Mouse (Mus musculus): ENCODE data around the gene Trim2.
A peak's percentile ranks its signal among the peaks of the same experiment; 100 is the strongest.

DNA sequence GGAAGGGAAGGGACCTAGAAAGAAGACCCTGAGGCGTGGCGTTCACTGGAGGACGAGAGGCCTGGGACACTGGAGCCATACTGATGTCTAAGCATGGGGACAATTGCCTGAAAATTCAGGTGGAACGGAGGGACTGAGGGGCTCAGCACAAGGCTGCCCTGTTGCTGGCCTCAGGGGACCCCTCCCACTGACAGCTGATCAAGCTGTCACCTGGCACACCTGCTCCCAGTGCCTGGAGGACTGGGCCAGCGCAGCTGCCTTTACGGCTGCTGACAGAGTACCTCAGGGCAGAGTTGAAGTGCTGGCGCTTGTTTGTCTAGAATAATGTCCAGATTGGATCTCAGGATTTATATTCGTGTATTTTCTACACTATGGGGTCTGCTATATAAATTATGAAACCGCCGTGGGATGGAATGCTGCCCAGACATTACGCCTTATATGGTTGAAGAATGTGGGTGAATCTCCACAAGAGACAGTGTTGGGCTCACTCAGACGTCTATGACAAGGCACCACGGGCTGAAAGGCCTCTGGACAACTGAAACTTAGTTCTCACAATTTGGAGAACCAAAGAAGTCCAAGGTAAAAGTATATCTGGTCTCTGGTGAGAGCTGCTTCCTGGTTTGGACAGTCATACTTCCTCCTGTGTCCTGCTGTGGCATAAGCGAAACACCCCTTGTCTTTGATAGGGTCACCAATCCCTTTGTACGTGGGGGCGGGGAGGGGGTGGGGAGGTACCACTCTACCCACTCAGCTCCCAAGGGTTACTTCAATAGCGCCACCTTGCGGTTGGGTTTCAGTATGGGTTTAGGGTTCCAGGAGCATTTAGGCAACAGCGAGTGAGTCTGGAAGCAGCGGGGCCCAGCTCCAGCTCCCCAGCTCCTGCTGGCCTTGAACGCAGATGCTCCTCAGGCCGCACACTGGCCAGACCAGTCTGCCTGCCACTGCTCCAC lies 27.0 kb upstream of the Trim2 start:
- no peak for TF ChIP-seq CEBPB (IDR thresholded peaks at IDR 0.05; ENCODE audit: insufficient read depth, poor library complexity, severe bottlenecking)
- TF ChIP-seq USF1 (IDR thresholded peaks at IDR 0.05; ENCODE audit: low read depth) = no peak
- no peak for TF ChIP-seq POLR2A (IDR thresholded peaks at IDR 0.05; ENCODE audit: insufficient read length, low read depth)
- no peak for TF ChIP-seq MAX (IDR thresholded peaks at IDR 0.05; ENCODE audit: low read depth)
- TF ChIP-seq TCF12 (IDR thresholded peaks at IDR 0.05; ENCODE audit: insufficient read depth, poor library complexity, severe bottlenecking) = no peak
- TF ChIP-seq MYOD1 (IDR thresholded peaks at IDR 0.05; ENCODE audit: control insufficient read depth in 1 of 3, insufficient read length in 2 of 3, low read depth in 2 of 3) = peak in 2 of 3 experiments; percentile 34 to 56
- no peak for TF ChIP-seq POLR2AphosphoS2 (IDR thresholded peaks at IDR 0.05; ENCODE audit: insufficient read length, low read depth)

All from myocyte (in vitro differentiated cells).